Mouse (Mus musculus) myocyte (in vitro differentiated cells): ENCODE results near the gene Ndrg2.

ENCODE experiments used
- E2F4 ChIP-seq: IDR thresholded peaks from one replicate; pipeline ENCODE4 v1.6.1; 2011; ENCODE audit warnings: mild to moderate bottlenecking, control low read depth, moderate library complexity; ENCODE audit not compliant: insufficient read depth
- USF1 ChIP-seq: IDR thresholded peaks from one replicate; pipeline ENCODE4 v1.6.1; 2011; ENCODE audit warnings: low read depth, mild to moderate bottlenecking, control low read depth, moderate library complexity

GRCm38 (mm10) chr14:51921759-51922570, 8.0 kb upstream of the Ndrg2 start:
- no peak for TF ChIP-seq USF1
- no peak for TF ChIP-seq E2F4
